Mouse (Mus musculus): ENCODE data around the gene Ifit2.

DNA sequence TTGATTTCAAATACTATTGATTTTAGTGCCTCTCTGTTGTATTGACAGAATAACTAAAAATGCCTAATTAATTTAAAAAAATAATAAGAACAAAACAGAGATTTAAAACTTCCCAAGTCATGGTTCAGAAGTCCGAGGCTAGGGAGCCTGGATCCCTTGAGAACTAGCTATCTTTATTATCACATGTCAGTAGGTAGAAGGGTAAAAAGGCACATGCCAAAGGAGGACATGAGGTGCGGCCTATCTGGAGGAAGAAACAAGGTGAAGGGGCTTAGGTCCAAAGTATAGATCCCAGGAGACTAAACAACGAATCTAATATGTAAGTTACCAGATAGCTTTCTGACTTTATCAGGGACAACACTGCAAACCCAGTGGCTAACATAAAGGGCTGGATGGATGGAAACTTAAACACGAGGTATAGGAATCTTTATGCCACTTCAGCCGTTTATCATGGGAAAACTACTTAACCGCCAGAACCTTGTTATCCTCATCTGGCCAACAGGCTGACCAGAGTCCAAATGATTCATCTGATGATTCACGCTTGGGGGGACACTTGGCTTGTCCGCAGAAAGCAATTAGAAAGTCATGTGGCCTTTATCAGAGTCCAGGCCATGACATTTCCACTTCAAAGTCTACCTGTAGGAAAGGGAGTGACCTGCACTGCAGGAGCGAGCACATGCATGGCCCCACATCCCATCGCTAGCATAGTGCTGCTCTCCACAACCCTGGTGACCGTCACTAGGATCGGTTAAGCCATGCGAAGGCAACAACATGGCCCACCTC, 32.5 kb upstream of the Ifit2 start:
- TF ChIP-seq POLR2A (IDR thresholded peaks at IDR 0.05; ENCODE audit: low read depth, low read length): no peak
- no peak for TF ChIP-seq CTCF (conservative IDR thresholded peaks at IDR 0.05; ENCODE audit: insufficient read depth, insufficient read length, low read depth, low read length)
